Mouse (Mus musculus) heart, adult 2 months (tissue): ENCODE measurements around the gene Sohlh2.

ENCODE experiments used
- CTCF ChIP-seq: fragments of 200-600 bp; IDR thresholded peaks from 2 replicates; pipeline ENCODE4 v1.8.1; 2022; ENCODE audit warnings: antibody characterized with exemption, mild to moderate bottlenecking, moderate library complexity
- EP300 ChIP-seq: fragments of 200-500 bp; IDR thresholded peaks from 2 replicates; pipeline ENCODE4 v1.6.1; 2011; ENCODE audit warnings: low read depth, low read length, control low read depth; ENCODE audit not compliant: insufficient read depth
- POLR2A ChIP-seq: fragments of 200-500 bp; IDR thresholded peaks from 2 replicates; pipeline ENCODE4 v1.6.1; 2011; ENCODE audit warnings: mild to moderate bottlenecking, low read depth, low read length, control low read depth; ENCODE audit not compliant: insufficient read depth

DNA sequence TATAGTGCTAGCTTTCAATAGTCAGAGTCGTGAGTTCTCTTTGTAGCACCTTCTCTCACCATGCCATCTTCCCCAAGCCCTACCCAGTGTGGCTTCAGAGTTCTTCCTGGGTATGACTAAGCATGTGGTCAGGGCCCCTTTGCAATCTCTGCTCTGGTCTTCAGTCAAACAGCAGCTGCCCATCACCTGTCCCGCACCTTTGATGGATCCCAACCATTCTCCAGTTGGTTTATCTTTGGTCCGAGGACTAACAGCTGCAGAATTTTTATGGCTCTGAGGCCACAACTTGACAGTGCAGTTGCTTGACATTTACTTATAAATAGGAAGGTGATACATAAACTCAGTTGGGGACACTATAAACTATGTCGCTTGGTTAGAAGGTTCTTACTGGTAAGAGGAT, 9.8 kb downstream of the Sohlh2 start:
- no peak for TF ChIP-seq CTCF
- TF ChIP-seq POLR2A, result no peak
- no peak for TF ChIP-seq EP300
